Mouse (Mus musculus): ENCODE results near the gene A030014E15Rik. TPM values are rescaled to one million over a fixed set of nuclear protein-coding genes. Genes with fewer than 3 reads are reported as not detected.
"Not testable (repeated sequence)": the region's sequence is repeated elsewhere in the genome, so short reads cannot be mapped to it uniquely, and the experiment has no call there.

The A030014E15Rik gene
- total RNA-seq (2021) = not detected
- long read RNA-seq, experiment 1 = 0 reads
- long read RNA-seq, experiment 2 = 0 reads

DNA sequence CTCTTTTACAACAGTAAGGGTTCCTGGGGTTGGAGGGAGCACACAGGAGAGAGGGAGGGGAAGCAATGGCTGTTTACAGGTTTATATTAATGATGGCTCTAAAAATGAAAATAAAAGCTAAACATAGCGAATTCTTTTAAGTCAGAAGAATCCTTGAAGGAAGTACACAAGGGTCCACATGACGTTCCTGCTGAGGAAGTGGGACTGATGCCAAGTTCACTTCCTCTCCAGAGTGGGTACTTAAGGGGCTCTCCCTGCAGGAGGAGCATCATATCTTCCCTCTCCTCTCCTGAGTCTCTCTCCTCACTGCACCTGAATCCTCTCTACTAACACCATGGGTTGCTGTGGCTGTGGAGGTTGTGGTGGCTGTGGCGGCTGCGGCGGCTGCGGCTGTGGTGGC is at the start of gene A030014E15Rik:
TSS of gene A030014E15Rik (plus strand) at position 268 of the 400 bp plus-strand sequence.
- no peak for DNase-seq (ENCODE audit: low spot score in 2 of 2)

GRCm38 (mm10) chr1:82879172-82879571 is 45.5 kb upstream of the A030014E15Rik start:
- DNase-seq (ENCODE audit: low spot score in 2 of 2) = peak in 1 of 2 experiments; percentile 9

DNA sequence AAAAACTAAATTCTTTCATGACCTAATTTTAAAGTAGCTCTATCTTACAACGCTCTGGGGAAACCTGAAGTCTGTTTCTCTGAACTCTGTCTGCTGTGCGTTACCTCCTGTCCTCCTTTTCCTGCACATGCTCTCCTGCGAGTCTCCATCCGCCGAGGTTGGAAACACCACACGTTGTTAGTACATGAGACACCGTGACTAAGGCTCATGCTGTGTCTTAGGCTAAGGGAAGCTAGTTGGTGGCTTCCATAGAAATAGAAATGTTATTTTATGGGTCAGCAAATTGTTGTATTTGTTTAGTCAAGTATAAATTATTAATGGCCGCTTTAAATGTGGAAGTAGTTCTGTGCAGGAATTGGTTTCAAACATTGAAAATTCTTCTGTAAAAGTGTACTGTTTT is 44.5 kb upstream of the A030014E15Rik start:
- no peak for DNase-seq (ENCODE audit: low spot score in 2 of 2)

- DNase-seq (ENCODE audit: low spot score in 2 of 2) = no peak
These were observed 31.4 kb upstream of the A030014E15Rik start for GRCm38 (mm10) chr1:82893269-82893668.

GRCm38 (mm10) chr1:82900567-82900966 is 24.1 kb upstream of the A030014E15Rik start:
- no peak for DNase-seq (ENCODE audit: low spot score in 2 of 2)

GRCm38 (mm10) chr1:82901201-82901600 is 23.5 kb upstream of the A030014E15Rik start:
- DNase-seq (ENCODE audit: low spot score in 2 of 2) = no peak

DNA sequence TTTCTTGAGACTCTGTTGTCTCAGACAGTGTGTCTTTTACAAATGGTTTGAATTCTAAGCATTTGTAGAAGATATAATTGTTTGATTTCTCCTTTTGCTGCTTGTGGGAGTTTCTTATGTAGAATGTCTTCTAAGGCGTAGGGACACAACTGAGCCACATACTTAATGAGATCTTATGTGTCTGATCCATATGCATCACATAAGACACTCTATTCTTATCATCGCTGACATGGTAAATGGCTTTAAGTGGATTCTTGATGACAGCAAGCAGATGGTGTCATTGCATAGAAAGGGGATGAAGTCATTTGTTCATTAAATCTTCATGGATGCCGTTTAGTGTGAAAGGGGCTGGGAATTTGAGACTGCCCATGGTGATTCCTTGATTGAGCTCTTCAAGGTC is 18.8 kb upstream of the A030014E15Rik start:
- DNase-seq (ENCODE audit: low spot score in 2 of 2) = no peak

- no peak for DNase-seq (ENCODE audit: low spot score in 2 of 2)
These were observed 11.7 kb upstream of the A030014E15Rik start, which contains the start of gene A030005L19Rik for GRCm38 (mm10) chr1:82913025-82913424. Gene A030005L19Rik (plus strand): TSS chr1:82913325.

DNA sequence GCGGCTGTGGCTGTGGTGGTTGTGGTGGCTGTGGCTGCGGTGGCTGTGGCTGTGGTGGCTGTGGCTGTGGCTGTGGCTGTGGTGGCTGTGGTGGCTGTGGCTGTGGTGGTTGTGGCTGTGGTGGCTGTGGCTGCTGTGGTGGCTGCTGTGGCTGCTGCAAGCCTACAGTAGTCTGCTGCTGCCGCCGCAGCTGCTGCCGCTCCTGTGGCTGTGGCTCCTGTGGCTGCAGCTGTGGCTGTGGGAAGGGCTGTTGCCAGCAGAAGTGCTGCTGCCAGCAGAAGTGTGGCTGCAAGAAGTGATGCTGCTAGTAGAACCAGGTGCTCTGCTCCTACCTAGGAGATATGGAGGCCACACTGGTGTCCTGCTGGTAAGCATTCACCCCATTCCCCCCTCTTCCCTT is 11.3 kb upstream of the A030014E15Rik start:
- DNase-seq (ENCODE audit: low spot score in 2 of 2) = not testable (repeated sequence)

DNA sequence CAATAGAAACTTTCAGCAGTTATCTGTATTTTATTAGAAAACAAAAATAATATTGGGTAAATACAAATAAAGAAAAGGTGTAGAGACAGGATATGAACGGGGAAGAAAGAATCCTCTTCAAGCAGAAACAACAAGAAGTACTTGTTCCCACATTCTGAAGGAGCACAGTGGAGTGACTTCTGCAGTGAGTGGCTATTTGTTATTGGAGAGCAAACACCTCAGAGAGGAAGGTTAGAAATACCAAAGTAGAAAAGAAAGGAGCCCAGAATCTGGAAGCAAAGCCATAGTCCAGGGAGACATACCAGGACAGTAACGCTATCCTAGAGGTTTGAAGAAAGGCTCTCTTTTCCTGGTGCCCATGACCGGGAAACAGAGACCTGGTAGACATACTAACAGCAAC is 5.8 kb downstream of the A030014E15Rik start:
- not testable (repeated sequence) for DNase-seq (ENCODE audit: low spot score in 2 of 2)

- not testable (repeated sequence) for DNase-seq (ENCODE audit: low spot score in 2 of 2)
These were observed 6.6 kb downstream of the A030014E15Rik start, which contains the start of gene Gm6217 for GRCm38 (mm10) chr1:82931326-82931725. Gene Gm6217 (minus strand): TSS chr1:82931399.

DNA sequence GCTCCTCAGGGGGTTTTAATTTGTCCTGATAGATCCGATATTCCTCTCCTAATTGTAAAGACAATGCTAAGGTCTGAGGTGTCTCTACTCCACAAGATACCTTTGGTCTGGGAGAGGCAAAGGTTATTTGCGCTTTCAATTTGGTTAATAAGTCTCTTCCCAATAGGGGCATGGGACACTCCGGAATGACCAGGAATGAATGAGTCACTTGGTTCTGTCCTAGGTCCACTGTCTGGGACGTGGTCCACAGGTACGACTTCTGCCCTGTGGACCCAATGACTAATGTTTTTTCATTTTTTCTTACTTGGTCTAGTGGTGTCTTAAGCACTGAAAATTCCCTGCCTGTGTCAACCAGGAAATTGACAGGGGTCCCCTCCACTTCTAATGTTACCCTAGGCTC is 13.9 kb downstream of the A030014E15Rik start:
- no peak for DNase-seq (ENCODE audit: low spot score in 2 of 2)

GRCm38 (mm10) chr1:82942505-82942904 is 17.8 kb downstream of the A030014E15Rik start:
- not testable (repeated sequence) for DNase-seq (ENCODE audit: low spot score in 2 of 2)

DNA sequence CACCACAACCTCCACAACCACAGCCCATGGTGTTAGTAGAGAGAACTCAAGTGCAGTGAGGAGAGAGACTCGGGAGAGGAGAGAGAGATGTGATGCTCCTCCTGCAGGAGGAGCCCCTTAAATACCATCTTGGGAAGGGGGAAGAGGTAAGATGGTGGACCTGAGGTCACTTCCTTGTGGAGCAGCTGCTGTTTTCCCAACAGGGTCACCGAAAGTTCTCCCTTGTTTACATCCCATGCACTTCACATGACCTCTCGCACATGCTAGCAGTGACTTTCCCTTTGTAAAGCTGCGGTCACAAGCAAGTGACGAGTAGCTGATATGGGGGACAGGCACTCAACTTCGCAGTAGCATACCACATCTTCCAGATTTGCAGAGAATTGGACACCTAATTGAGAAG is 18.6 kb downstream of the A030014E15Rik start, which contains the start of gene A030003K21Rik:
TSS of gene A030003K21Rik (minus strand) at position 94 of the 400 bp plus-strand sequence.
- DNase-seq (ENCODE audit: low spot score in 2 of 2) = not testable (repeated sequence)

- DNase-seq (ENCODE audit: low spot score in 2 of 2) = not testable (repeated sequence)
These were observed 21.3 kb downstream of the A030014E15Rik start for GRCm38 (mm10) chr1:82946029-82946428.

DNA sequence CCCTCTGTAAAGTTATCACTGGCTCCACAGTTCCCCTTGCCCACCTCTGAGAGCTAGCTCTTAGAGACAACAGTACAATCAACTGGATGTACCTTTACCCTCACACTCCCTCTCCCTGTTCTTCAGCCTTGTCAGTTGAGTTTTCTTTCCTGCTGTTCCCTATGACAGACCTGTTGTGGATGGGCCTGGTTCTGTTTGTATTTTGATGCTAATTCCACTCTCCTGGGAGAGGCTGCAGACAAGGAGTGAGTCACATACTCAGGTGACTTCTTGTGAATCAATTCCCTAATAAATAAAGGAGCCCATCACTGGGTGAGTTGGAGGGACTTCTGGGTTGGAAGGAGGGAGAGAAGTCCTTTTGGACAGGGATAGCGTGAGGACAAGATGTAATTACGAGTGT is 23.9 kb downstream of the A030014E15Rik start:
- no peak for DNase-seq (ENCODE audit: low spot score in 2 of 2)

DNA sequence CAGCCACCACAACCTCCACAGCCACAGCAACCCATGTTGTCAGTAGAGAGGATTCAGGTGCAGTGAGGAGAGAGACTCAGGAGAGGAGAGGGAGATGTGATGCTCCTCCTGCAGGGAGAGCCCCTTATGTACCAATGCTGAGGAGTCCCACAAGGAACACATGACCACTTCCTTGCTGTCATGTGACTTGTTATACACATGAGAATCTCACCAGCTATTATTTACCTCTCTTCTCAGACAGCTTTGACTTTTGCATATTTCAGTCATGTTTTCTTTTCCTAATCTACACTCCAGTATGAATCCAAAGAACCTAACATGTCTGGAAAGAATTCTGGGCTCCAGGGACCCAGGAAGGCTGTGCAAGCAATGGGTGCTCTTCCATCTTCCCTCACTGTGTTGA is 31.2 kb downstream of the A030014E15Rik start, which contains the start of gene Gm7544:
TSS of gene Gm7544 (minus strand) at position 101 of the 400 bp plus-strand sequence.
- DNase-seq (ENCODE audit: low spot score in 2 of 2) = not testable (repeated sequence)

- DNase-seq (ENCODE audit: low spot score in 2 of 2) = no peak
These were observed 35.2 kb downstream of the A030014E15Rik start, which contains the start of gene Gm47955 for GRCm38 (mm10) chr1:82959870-82960385. Gene Gm47955 (plus strand): TSS chr1:82960286.

DNA sequence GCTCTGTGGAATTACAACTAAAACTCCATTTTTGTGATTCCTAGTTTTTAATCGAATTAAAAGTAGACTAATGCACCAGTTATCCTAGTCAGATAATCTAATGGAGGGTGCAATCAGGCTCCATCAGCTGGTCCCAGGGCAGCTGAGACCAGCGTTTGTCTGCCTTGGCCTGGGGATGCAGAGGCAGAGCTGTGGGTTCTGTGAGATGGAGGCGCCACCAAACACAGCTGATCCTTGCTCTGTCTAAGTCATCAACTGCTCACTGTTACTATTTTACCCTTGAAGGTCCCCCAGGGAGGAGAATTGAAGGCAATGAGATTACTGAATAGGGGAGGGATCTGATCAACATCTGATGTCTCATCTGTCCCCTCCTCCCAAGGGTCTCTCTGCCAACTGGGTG is 41.7 kb downstream of the A030014E15Rik start:
- DNase-seq (ENCODE audit: low spot score in 2 of 2) = no peak

DNA sequence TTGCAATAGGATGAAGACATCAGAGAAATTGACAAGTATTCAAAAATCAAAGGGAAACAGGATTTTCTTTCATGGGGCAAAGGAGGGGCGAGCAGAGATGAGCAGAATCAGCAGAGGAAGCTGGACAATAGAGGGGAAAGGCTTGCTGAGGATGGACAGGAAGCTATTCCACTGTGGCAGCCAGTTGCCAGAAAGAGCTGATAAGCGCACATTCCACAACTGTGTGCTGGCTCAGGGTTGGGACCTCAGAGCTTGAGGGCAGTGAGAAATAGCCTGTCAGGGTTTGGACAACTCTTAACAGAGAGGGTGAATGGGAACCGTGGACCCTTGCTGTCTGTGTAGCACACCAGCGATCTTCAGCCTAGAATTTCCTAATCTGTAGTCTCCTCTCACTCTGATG is 47.3 kb downstream of the A030014E15Rik start:
- DNase-seq (ENCODE audit: low spot score in 2 of 2) = no peak

DNA sequence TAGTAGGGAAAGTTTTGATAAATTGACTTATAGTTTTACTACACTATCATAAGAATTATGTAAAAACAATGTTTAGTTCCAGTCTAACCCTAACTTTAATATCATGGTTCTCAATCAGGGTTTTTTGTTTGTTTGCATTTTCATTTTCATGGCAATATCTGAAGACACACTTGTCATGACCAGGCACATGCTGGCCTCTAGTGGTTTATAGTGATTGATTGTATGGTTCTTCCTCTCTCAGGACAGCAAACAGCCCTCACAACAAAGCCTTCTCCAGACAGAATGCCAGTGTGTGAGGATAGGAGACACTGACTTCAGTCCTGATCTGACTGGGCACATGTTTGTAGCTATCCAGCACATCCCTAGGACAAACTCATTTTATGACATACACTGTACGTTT is 48.5 kb downstream of the A030014E15Rik start:
- no peak for DNase-seq (ENCODE audit: low spot score in 2 of 2)

DNA sequence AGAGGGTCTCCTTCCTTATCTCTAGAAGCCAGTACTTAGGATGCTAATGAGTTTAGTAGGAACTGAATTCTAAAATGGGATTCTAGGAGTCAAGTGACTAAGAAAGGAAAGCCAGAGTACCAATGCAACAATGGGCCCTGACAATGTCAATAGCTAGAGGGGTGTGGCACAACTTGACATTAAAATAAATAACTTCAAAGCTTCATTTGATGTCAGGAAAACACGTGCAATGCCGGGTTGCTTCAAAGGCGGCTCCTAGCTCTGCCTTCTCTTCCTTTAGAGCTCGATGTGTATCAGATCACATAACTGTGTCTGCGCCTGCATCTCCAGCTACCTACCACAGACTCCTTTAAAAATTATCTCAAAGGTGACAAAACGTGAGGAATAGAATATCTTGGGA is 49.2 kb downstream of the A030014E15Rik start:
- no peak for DNase-seq (ENCODE audit: low spot score in 2 of 2)

- no peak for DNase-seq (ENCODE audit: low spot score in 2 of 2)
These were observed 49.6 kb downstream of the A030014E15Rik start for GRCm38 (mm10) chr1:82974342-82974741.

Measured in left cerebral cortex, adult 18-20 months (tissue).